Mouse (Mus musculus): ENCODE results near the gene Vill.
A peak's percentile ranks its signal among the peaks of the same experiment; 100 is the strongest.

Gene Vill

DNA sequence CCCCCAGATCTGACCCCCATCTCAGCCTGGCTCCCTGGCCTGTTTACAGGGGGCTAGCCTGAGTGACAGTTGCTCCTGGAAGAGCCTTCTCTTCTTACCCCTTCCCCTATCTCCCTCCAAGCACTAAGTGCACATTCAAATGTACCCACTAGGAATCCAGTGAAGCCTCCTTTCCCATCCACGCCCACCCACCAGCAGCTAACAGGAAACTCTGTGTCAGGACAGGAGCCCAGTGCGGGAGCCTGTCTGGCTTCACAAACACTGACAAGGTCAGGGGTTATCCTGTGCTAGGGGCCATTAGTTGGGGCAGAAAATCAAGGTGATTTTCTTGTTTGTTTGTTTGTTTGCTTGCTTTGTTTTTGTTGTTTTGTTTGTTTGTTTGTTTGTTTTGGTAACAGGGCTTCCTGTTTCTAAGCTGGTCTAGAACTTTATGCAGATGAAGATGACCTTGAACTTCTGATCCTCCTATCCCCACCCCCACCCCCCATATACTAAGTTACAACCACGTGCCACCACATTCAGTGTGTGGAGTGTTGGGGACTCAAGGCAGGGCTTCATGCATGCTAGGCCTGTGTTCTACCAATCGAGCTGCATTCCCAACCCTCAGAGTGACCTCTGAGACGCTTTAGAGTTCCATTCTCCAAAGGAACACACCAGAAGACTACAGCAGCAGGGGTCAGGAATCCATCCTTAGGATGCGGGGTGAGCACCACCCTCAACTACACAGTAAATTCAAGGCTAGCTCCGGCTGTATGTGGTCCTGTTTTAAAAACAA lies 30.3 kb downstream of the Vill start:
- Histone ChIP-seq H3K27me3 (ENCODE audit: control insufficient read depth, insufficient read depth, low read length, poor library complexity, severe bottlenecking) (no peaks in the 10 kb centered on the region), H3K36me3 (ENCODE audit: control insufficient read depth, insufficient read depth, low read length, poor library complexity, severe bottlenecking) (no peaks in the 10 kb centered on the region)
- no peak for DNase-seq (ENCODE audit: low read depth, low spot score)

DNA sequence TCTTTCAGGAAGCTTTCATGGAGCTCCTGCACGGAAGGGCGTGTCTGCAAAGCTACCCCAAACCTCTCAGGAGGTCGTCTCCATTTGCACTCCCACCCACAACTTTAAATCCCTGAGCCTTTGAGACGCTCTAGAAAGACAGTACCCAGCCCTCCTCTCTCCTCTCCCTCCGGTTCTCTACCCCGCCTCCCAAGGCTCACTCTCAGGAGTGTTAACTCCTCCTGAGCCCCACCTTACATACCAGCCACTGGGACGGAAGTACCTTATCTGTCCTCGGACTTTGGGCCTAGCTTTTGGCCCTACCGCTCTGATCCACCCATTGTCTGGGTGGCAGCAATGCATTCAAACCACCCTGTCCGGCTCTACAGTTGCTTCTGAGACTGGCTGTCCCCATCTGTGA lies 31.4 kb downstream of the Vill start:
- Histone ChIP-seq H3K27me3 (ENCODE audit: control insufficient read depth, insufficient read depth, low read length, poor library complexity, severe bottlenecking) (no peaks in the 10 kb centered on the region), H3K36me3 (ENCODE audit: control insufficient read depth, insufficient read depth, low read length, poor library complexity, severe bottlenecking) (no peaks in the 10 kb centered on the region)
- no peak for DNase-seq (ENCODE audit: low read depth, low spot score)

DNA sequence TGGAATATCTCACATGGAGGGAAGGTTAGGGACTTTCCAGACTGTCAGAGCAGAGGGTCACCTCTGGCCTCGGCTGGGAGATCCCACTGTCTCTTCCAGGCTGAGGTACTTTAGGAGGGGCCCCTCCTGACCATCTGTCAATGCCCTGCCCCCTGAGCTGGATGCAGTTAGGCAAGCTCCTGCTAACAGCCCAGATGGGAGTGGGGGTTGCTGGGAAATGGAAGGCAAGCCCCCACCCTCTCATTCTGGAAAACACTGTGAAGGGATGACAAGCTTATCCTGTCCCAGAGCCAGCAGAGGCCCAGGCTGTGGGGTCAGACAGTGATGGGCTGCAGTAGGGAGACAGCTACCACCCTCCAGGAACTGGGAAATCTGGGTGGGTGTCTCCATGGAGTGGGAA lies 33.9 kb downstream of the Vill start:
- DNase-seq (ENCODE audit: low read depth, low spot score), result no peak
- Histone ChIP-seq H3K36me3 (ENCODE audit: control insufficient read depth, insufficient read depth, low read length, poor library complexity, severe bottlenecking) (no peaks in the 10 kb centered on the region), H3K27me3 (ENCODE audit: control insufficient read depth, insufficient read depth, low read length, poor library complexity, severe bottlenecking) (no peaks in the 10 kb centered on the region)

GRCm38 (mm10) chr9:119087309-119087708 lies 34.7 kb downstream of the Vill start:
- no peaks in the 10 kb centered on the region for H3K36me3 ChIP-seq (ENCODE audit: control insufficient read depth, insufficient read depth, low read length, poor library complexity, severe bottlenecking)
- no peaks in the 10 kb centered on the region for H3K27me3 ChIP-seq (ENCODE audit: control insufficient read depth, insufficient read depth, low read length, poor library complexity, severe bottlenecking)
- DNase-seq (ENCODE audit: low read depth, low spot score), result no peak

DNA sequence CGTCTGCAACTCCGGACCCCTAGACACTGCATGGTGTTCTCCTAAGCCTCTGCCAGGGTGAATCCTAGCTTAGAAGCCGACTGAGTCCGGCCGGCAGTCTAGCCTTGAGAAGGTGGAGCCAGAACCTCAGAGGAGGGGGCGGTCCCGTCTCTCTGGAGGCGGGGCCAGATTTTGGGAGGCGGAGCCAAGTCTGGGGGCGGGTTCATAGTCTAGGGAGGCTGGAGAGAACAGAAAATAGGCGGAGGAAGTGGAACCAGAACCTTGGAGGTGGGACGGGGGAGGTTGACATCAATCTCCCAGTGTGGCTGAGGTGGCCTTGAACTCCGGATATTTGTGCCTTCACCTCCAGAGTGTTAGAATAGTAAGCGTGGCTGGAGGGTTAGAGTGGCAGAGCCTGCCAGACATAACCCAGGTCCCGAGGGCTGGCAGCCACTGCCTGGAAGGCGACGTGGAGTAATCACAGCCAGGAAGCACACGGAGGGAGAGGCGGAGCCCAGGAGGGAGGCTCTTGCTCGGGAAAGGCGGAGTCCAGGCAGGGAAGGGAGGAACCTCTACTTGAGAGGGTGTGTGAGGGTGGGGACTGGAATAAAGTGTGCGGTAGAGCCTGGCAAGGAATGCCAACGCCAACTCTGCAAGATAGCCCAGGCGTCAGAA lies 35.7 kb downstream of the Vill start:
- peak; percentile 64 for DNase-seq (ENCODE audit: low read depth, low spot score)
- H3K36me3 ChIP-seq (ENCODE audit: control insufficient read depth, insufficient read depth, low read length, poor library complexity, severe bottlenecking), result no peaks in the 10 kb centered on the region
- H3K27me3 ChIP-seq (ENCODE audit: control insufficient read depth, insufficient read depth, low read length, poor library complexity, severe bottlenecking), result no peaks in the 10 kb centered on the region

- no peaks in the 10 kb centered on the region for H3K36me3 ChIP-seq (ENCODE audit: control insufficient read depth, insufficient read depth, low read length, poor library complexity, severe bottlenecking)
- no peaks in the 10 kb centered on the region for H3K27me3 ChIP-seq (ENCODE audit: control insufficient read depth, insufficient read depth, low read length, poor library complexity, severe bottlenecking)
- DNase-seq (ENCODE audit: low read depth, low spot score), result no peak
These were observed 36.9 kb downstream of the Vill start for GRCm38 (mm10) chr9:119089437-119089836.

GRCm38 (mm10) chr9:119090462-119090861 lies 37.9 kb downstream of the Vill start:
- H3K27me3 ChIP-seq (ENCODE audit: control insufficient read depth, insufficient read depth, low read length, poor library complexity, severe bottlenecking), result no peaks in the 10 kb centered on the region
- no peak for DNase-seq (ENCODE audit: low read depth, low spot score)
- H3K36me3 ChIP-seq (ENCODE audit: control insufficient read depth, insufficient read depth, low read length, poor library complexity, severe bottlenecking), result no peaks in the 10 kb centered on the region

DNA sequence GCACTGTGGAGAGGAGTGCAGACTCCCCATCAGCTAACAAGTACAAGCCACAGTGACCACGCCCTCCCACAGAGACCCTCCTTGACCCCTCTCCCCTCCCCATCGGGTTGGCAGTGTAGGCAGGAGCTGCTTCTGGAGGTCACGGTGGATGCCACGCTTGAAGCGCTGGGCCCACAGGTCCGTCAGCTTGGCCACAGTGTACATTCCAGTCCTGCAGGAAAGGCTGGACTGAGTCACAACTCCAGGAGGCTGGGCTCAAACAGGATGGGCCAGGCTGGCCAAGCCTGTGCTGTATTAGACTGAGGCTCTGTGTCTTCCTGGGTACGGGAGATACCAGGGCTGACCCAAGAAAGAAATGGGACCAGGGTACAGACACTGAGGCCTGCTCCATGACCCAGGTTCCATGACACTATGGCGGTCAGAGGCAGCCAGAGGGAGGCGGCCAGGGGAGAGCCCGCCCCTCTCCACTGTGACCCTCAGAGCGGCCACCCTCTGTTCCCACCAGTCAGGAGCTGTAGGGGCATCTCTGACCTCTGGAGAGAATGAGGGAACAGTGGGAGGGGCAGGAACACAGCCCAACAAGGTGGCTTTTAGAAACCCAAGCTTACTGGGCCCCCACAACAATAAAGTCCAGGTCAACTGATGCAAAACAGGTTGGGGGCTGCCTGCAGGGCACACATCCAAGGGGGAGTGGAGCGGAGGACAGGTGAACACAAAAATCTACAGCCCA lies 39.2 kb downstream of the Vill start:
- no peak for DNase-seq (ENCODE audit: low read depth, low spot score)
- H3K27me3 ChIP-seq (ENCODE audit: control insufficient read depth, insufficient read depth, low read length, poor library complexity, severe bottlenecking), result no peaks in the 10 kb centered on the region
- H3K36me3 ChIP-seq (ENCODE audit: control insufficient read depth, insufficient read depth, low read length, poor library complexity, severe bottlenecking), result no peaks in the 10 kb centered on the region

DNA sequence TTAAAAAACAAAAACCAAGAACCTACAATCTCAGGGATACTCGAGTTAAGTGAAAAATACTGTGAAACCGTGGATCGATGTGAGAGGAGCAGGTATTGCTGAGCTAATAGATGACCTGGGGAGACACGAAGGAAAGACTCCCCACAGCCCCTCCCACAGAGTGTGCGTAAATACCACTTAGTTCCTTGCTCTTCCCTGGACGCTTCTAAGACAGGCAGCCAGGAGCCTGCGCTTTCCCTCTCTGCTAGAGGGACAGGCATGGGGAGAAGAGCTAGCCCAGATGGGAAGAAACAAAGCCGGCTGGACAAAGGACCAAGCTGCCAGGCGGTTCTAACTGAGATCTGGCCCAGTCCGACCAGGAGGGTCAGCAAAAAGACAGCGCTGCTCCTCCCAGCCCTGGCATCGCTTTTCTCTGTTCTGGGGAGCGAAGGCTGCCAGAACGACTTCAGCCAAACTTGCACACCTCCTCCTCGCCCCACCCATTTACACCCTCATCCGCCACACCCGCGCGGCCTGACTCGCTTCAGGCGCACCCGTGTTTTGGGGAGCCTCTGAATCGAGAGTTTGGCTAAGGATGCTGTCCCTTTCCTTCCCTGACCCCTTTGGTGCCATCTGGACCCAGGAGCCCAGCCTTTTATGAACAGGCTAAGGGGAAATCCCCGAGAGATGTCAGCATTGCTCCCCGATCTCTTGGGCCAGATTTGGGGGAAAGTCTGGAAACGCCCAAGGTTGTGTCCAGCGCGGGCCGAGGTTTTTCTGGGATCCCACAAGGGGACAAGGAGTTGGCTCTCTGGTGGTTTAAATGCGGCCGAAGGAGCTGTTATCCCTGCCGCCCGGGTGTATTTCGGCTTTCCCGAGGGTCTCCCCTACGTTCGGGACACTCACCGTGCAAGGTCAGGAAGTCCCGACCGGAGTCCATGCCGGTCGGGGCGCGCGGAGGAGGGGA lies 40.2 kb downstream of the Vill start:
- no peaks in the 10 kb centered on the region for H3K27me3 ChIP-seq (ENCODE audit: control insufficient read depth, insufficient read depth, low read length, poor library complexity, severe bottlenecking)
- DNase-seq (ENCODE audit: low read depth, low spot score), result no peak
- H3K36me3 ChIP-seq (ENCODE audit: control insufficient read depth, insufficient read depth, low read length, poor library complexity, severe bottlenecking), result no peaks in the 10 kb centered on the region

GRCm38 (mm10) chr9:119093419-119094295 lies 41.1 kb downstream of the Vill start, which contains the start of gene Plcd1:
Plcd1 (minus strand) TSS chr9:119093502.
- no peaks in the 10 kb centered on the region for H3K27me3 ChIP-seq (ENCODE audit: control insufficient read depth, insufficient read depth, low read length, poor library complexity, severe bottlenecking)
- no peaks in the 10 kb centered on the region for H3K36me3 ChIP-seq (ENCODE audit: control insufficient read depth, insufficient read depth, low read length, poor library complexity, severe bottlenecking)
- no peak for DNase-seq (ENCODE audit: low read depth, low spot score)

- no peaks in the 10 kb centered on the region for H3K36me3 ChIP-seq (ENCODE audit: control insufficient read depth, insufficient read depth, low read length, poor library complexity, severe bottlenecking)
- no peak for DNase-seq (ENCODE audit: low read depth, low spot score)
These were observed 42.0 kb downstream of the Vill start for GRCm38 (mm10) chr9:119094462-119095109.

GRCm38 (mm10) chr9:119100177-119100898 lies 47.8 kb downstream of the Vill start:
- DNase-seq (ENCODE audit: low read depth, low spot score), result peak; percentile 6
- H3K36me3 ChIP-seq (ENCODE audit: control insufficient read depth, insufficient read depth, low read length, poor library complexity, severe bottlenecking), result no peaks in the 10 kb centered on the region
- no peaks in the 10 kb centered on the region for H3K27me3 ChIP-seq (ENCODE audit: control insufficient read depth, insufficient read depth, low read length, poor library complexity, severe bottlenecking)

More at GRCm38 (mm10) chr9:119094462-119095109, 42.0 kb downstream of the Vill start:
- no peaks in the 10 kb centered on the region for H3K27me3 ChIP-seq (ENCODE audit: control insufficient read depth, insufficient read depth, low read length, poor library complexity, severe bottlenecking)
